Mouse (Mus musculus): ENCODE data around the gene Iqcb1. TPM values are rescaled to one million over a fixed set of nuclear protein-coding genes. Genes with fewer than 3 reads are reported as not detected.

The Iqcb1 gene
- total RNA-seq, 2 experiments from 2014 or later = 16.9 to 18.7 TPM

Small RNAs within 50 kb of the gene (microRNA-seq; reads per million reads assigned to microRNA genes)
- not detected for gene Gm22617

Other genes with a start within 250 kb of the Iqcb1 start
- 1 to 10 TPM; 1.9 to 2.3 TPM for gene Cd86, start 162.3 kb upstream of the Iqcb1 start, total RNA-seq (2021)
- not detected for gene Ildr1, start 134.4 kb upstream of the Iqcb1 start, total RNA-seq (2021)
- 1 to 10 TPM; 1.2 to 2.0 TPM for gene Slc15a2, start 43.4 kb upstream of the Iqcb1 start, total RNA-seq (2021)
- gene Eaf2, start 46.6 kb downstream of the Iqcb1 start, total RNA-seq (2021) = under 1 TPM; 0.39 to 0.93 TPM
- gene Golgb1, start 46.8 kb downstream of the Iqcb1 start, total RNA-seq (2021) = 10 to 100 TPM; 40.0 to 42.9 TPM
- gene Hcls1, start 106.6 kb downstream of the Iqcb1 start, total RNA-seq (2021) = 1 to 10 TPM; 7.2 to 8.3 TPM
- 10 to 100 TPM in 1 of 2 experiments, 1 to 10 TPM in 1; 9.6 to 13.1 TPM for gene Fbxo40, start 162.1 kb downstream of the Iqcb1 start, total RNA-seq (2021)
- gene Polq, start 183.4 kb downstream of the Iqcb1 start, total RNA-seq (2021) = 1 to 10 TPM; 2.9 to 3.3 TPM

Measured in gastrocnemius, postnatal 4 days (tissue).